Mouse (Mus musculus) embryonic facial prominence, embryonic 15.5 days (tissue): Measurements from ENCODE around the gene Nrros. TPM values are rescaled to one million over a fixed set of nuclear protein-coding genes. Genes with fewer than 3 reads are reported as not detected.
"Not testable (repeated sequence)": the region's sequence is repeated elsewhere in the genome, so short reads cannot be mapped to it uniquely, and the experiment has no call there.

ENCODE experiments used
- ATAC-seq: fragments of 200-750 bp; cut with Nextera tagmentation; 2 replicates; pipeline ENCODE4 v1.8.0; 2017; ENCODE audit warnings: low read depth, moderate TSS enrichment; ENCODE audit not compliant: insufficient number of reproducible peaks, low FRiP score, low TSS enrichment
- H3K27ac ChIP-seq: fragments of 300-500 bp; sonication (generic); replicated peaks from 2 replicates; pipeline ENCODE4 v1.5.1; 2015; ENCODE audit warnings: mild to moderate bottlenecking, inconsistent platforms
- H3K27me3 ChIP-seq: fragments of 300-500 bp; sonication (generic); 2 replicates; pipeline ENCODE4 v1.6.1; 2015; ENCODE audit warnings: inconsistent platforms
- H3K36me3 ChIP-seq: fragments of 300-500 bp; sonication (generic); 2 replicates; pipeline ENCODE4 v1.6.1; 2015; ENCODE audit warnings: mild to moderate bottlenecking, inconsistent platforms
- H3K4me1 ChIP-seq: fragments of 300-500 bp; sonication (generic); 2 replicates; pipeline ENCODE4 v1.6.1; 2015; ENCODE audit warnings: inconsistent platforms
- H3K4me2 ChIP-seq: fragments of 300-500 bp; sonication (generic); replicated peaks from 2 replicates; pipeline ENCODE4 v1.6.1; 2015; ENCODE audit warnings: mild to moderate bottlenecking, inconsistent platforms
- H3K4me3 ChIP-seq: fragments of 300-500 bp; sonication (generic); replicated peaks from 2 replicates; pipeline ENCODE4 v1.5.1; 2015; ENCODE audit warnings: mild to moderate bottlenecking, inconsistent platforms
- H3K9ac ChIP-seq: fragments of 300-500 bp; sonication (generic); 2 replicates; pipeline ENCODE4 v1.6.1; 2015; ENCODE audit warnings: inconsistent platforms
- H3K9me3 ChIP-seq: fragments of 300-500 bp; sonication (generic); replicated peaks from 2 replicates; pipeline ENCODE4 v1.6.1; 2016; ENCODE audit warnings: inconsistent platforms
- WGBS: fragments of 180-500 bp; shearing (Covaris S2); methylation state at CpG from one replicate; pipeline ENCODE4 v1.1.7; 2015; 5-methylcytosine and 5-hydroxymethylcytosine counted together
- polyA plus RNA-seq: library from polyadenylated mRNA; unstranded; fragments of >200 nt; fragmentation: Nextera tagmentation; extraction: Ambion mirVana; gene quantifications from 2 replicates; pipeline ENCODE4 v1.2.1, GENCODE M21; 2015

The Nrros gene
- polyA plus RNA-seq, 1 experiment from 2014 or later, result 21.1 TPM

DNA sequence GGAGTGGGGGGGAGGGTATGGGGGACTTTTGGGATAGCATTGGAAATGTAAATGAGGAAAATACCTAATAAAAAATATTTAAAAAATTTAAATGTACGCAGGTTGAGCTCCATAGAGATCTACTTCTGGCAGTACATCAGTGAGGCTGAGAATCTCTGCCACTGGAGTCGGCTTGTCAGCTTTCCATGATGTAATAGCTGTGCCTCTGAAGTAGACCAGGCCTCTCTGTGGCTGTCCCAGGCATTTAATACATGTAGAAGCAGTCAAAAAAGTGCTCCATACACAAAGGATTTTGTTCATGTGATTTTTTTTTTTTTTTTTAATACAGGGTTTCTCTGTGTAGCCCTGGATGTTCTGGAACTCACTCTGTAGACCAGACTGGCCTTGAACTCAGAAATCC, 67.6 kb downstream of the Nrros start:
- 83% methylated on average over 2 of the region's 2 CpGs for WGBS
- not testable (repeated sequence) for ATAC-seq, H3K9me3 ChIP-seq, H3K36me3 ChIP-seq, H3K27ac ChIP-seq, H3K4me2 ChIP-seq, H3K9ac ChIP-seq, H3K27me3 ChIP-seq, H3K4me3 ChIP-seq
- H3K4me1 ChIP-seq, result peaks cover 15% of the 10 kb centered on the region

Other genes with a start within 250 kb of the Nrros start
- gene Pigz, start 231.7 kb downstream of the Nrros start, polyA plus RNA-seq, result 0.70 and 1.4 TPM in 2 replicates
- gene 0610012G03Rik, start 217.1 kb downstream of the Nrros start, polyA plus RNA-seq, result 86.1 and 91.7 TPM in 2 replicates
- gene Ncbp2, start 217.1 kb downstream of the Nrros start, polyA plus RNA-seq, result 112 and 116 TPM in 2 replicates
- gene Senp5, start 162.3 kb downstream of the Nrros start, polyA plus RNA-seq, result 12.4 and 13.0 TPM in 2 replicates
- gene Pak2, start 86.3 kb downstream of the Nrros start, polyA plus RNA-seq, result 31.6 and 34.7 TPM in 2 replicates
- gene Pigx, start 65.9 kb downstream of the Nrros start, polyA plus RNA-seq, result 87.5 and 90.5 TPM in 2 replicates
- 27.0 and 29.9 TPM in 2 replicates for gene Cep19, start 65.8 kb downstream of the Nrros start, polyA plus RNA-seq
- gene Bex6, start 14.2 kb upstream of the Nrros start, polyA plus RNA-seq, result 0.23 and 0.30 TPM in 2 replicates
- gene Fbxo45, start 81.6 kb upstream of the Nrros start, polyA plus RNA-seq, result 14.6 and 15.6 TPM in 2 replicates
- 19.6 and 20.8 TPM in 2 replicates for gene Wdr53, start 81.6 kb upstream of the Nrros start, polyA plus RNA-seq
- gene Smco1, start 105.9 kb upstream of the Nrros start, polyA plus RNA-seq, result 0.15 TPM in 1 of 2 replicates, not detected in the other
- gene Rnf168, start 111.9 kb upstream of the Nrros start, polyA plus RNA-seq, result 28.9 and 34.5 TPM in 2 replicates
- 22.7 and 25.7 TPM in 2 replicates for gene Ubxn7, start 166.7 kb upstream of the Nrros start, polyA plus RNA-seq
- gene Tm4sf19, start 234.9 kb upstream of the Nrros start, polyA plus RNA-seq, result 0.30 and 0.35 TPM in 2 replicates